Mouse (Mus musculus): ENCODE measurements at regions not wholly inside any gene's neighbourhood (a gene's known extent, or its start where the extent isn't known, plus 50 kb on each side); places are given as distances from the start of the nearest gene placed in this dataset.

DNA sequence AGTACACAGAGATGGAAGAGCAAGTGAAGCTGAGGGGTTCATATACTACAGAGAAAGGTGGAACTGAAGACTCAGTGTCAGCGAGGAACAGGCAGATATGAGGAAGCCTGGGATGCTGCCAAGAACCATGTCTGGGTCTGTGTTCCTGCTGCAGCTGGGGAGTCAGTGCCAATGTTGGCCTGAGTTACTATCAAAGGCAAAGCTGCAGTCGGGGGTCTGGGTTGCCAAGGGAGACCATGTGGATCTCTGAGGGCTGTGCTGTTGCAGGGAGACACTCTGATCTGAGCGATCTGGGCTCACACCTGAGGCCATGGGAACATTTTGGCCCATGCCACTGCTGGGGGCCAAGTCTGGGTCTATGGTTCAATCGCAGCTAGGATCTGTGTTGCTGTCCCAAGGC lies 612.5 kb upstream of the Nrsn1 start:
- no peaks in the 10 kb centered on the region for H3K27me3 ChIP-seq (ENCODE audit: poor library complexity, severe bottlenecking)
- H3K9me3 ChIP-seq = no peaks in the 10 kb centered on the region
- no peak for DNase-seq (ENCODE audit: extremely low spot score, low spot score)
- H3K4me3 ChIP-seq = no peak overlapping the region
- 0 out of 2 replicates have a peak, but pooled peaks cover 7% of the 10 kb centered on the region for H3K4me1 ChIP-seq
- no peaks in the 10 kb centered on the region for H3K36me3 ChIP-seq (replicated peaks)
- no peak overlapping the region for H3K27ac ChIP-seq
- 87% methylated on average over 4 of the region's 4 CpGs for WGBS

DNA sequence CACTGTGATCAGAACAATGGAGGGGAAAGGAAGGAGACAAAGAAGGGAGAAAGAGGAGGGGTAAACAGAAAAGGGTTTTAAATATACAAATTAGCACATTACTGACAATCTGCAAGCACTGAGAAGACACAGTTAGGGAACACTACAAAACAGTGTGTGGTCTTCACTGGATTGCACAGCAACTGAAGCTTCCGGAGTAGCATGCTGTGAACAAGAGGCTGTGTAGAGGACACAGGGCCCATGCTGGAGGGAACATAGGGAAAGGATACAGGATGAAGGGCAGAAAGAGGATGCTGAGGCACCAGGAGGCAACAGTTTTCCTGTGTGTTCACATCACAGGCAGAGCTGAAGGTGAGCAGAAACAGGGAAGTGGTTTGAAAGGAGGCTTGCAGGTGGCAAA lies 598.6 kb upstream of the Nrsn1 start:
- Histone ChIP-seq H3K9me3 (no peaks in the 10 kb centered on the region), H3K4me3 (no peak overlapping the region), H3K27me3 (ENCODE audit: poor library complexity, severe bottlenecking) (no peaks in the 10 kb centered on the region), H3K27ac (no peak overlapping the region), H3K4me1 (no peaks in the 10 kb centered on the region; the same call in 1 of the 2 replicates), H3K36me3 (replicated peaks) (no peaks in the 10 kb centered on the region)
- WGBS = 69% methylated on average over 1 of the region's 1 CpGs
- no peak for DNase-seq (ENCODE audit: extremely low spot score, low spot score)

GRCm38 (mm10) chr13:25858207-25858606 lies 587.9 kb upstream of the Nrsn1 start:
- H3K9me3 ChIP-seq = no peaks in the 10 kb centered on the region
- H3K4me1 ChIP-seq = no peaks in the 10 kb centered on the region
- no peak for DNase-seq (ENCODE audit: extremely low spot score, low spot score)
- no peak overlapping the region for H3K4me3 ChIP-seq
- no peak overlapping the region for H3K27ac ChIP-seq
- no peaks in the 10 kb centered on the region for H3K27me3 ChIP-seq (ENCODE audit: poor library complexity, severe bottlenecking)
- no peaks in the 10 kb centered on the region for H3K36me3 ChIP-seq (replicated peaks)

DNA sequence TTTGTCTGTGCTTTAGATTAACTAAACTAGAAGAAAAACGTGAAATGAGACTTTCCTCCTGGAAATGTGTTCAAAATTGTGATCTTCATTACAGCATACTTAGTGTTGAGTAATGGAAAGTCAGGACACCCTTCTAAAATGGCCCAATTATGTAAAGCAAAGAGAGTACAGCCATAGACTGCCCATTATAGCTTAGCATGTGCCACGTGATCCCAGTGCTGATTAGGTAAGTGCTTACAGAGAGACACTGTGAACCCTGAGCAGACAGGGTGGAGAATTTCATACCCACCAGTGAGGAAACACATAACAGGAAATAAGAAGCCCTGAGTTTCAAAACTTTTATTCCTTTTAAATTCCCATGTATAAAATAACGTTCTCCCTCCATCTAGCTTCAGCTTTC lies 587.3 kb upstream of the Nrsn1 start:
- Histone ChIP-seq H3K27me3 (ENCODE audit: poor library complexity, severe bottlenecking) (no peaks in the 10 kb centered on the region), H3K4me1 (no peaks in the 10 kb centered on the region), H3K9me3 (no peaks in the 10 kb centered on the region), H3K36me3 (replicated peaks) (no peaks in the 10 kb centered on the region), H3K4me3 (no peak overlapping the region), H3K27ac (no peak overlapping the region)
- DNase-seq (ENCODE audit: extremely low spot score, low spot score) = no peak
- WGBS = 82% methylated on average over 3 of the region's 3 CpGs

DNA sequence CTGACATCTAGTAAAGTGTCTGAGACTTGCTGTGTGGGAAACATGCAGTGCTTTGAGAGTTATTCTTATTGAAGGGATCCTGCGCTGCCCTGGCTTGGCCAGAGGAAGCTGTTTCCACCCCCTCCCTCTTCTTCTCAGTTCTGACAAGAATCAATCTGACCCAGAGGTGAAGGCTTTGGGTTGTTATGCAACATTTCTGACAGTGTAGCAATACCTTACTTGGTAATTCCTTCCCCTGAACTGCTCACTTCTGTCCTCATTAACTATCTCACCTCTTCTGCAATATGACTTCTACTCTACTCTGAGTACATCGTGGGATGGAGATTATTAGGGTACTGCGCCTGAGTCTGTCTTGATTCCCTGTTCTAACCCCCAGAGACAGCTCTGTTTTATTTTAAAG lies 586.8 kb upstream of the Nrsn1 start:
- no peaks in the 10 kb centered on the region for H3K4me1 ChIP-seq
- no peak overlapping the region for H3K4me3 ChIP-seq
- no peak overlapping the region for H3K27ac ChIP-seq
- DNase-seq (ENCODE audit: extremely low spot score, low spot score) = no peak
- H3K27me3 ChIP-seq (ENCODE audit: poor library complexity, severe bottlenecking) = no peaks in the 10 kb centered on the region
- H3K36me3 ChIP-seq (replicated peaks) = no peaks in the 10 kb centered on the region
- H3K9me3 ChIP-seq = no peaks in the 10 kb centered on the region
- 87% methylated on average over 3 of the region's 3 CpGs for WGBS

DNA sequence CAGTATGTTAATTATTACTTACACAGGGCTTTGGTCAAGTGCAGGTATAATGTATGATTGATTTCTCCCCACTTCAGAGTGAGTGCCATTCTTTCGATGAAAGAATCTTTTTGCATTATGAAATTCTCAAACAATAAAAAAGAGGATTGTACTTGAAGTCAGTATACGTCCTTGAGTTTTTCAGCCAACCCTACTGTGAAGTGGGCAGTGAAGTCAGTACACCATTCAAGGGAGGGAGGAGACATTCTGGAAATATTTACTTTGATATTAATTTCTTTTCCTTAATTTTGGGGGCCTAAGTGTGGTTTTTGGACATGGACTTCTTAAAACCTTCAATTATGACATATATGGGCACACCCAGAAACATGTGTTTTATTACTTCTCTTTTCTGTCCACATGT lies 586.2 kb upstream of the Nrsn1 start:
- no peaks in the 10 kb centered on the region for H3K36me3 ChIP-seq (replicated peaks)
- H3K9me3 ChIP-seq = no peaks in the 10 kb centered on the region
- H3K4me3 ChIP-seq = no peak overlapping the region
- H3K4me1 ChIP-seq = no peaks in the 10 kb centered on the region
- DNase-seq (ENCODE audit: extremely low spot score, low spot score) = no peak
- 93% methylated on average over 2 of the region's 2 CpGs for WGBS
- no peak overlapping the region for H3K27ac ChIP-seq
- no peaks in the 10 kb centered on the region for H3K27me3 ChIP-seq (ENCODE audit: poor library complexity, severe bottlenecking)

- no peak for DNase-seq (ENCODE audit: extremely low spot score, low spot score)
- Histone ChIP-seq H3K27ac (no peak overlapping the region), H3K4me3 (no peak overlapping the region)
Measured at GRCm38 (mm10) chr13:25848156-25848555, 577.9 kb upstream of the Nrsn1 start.

DNA sequence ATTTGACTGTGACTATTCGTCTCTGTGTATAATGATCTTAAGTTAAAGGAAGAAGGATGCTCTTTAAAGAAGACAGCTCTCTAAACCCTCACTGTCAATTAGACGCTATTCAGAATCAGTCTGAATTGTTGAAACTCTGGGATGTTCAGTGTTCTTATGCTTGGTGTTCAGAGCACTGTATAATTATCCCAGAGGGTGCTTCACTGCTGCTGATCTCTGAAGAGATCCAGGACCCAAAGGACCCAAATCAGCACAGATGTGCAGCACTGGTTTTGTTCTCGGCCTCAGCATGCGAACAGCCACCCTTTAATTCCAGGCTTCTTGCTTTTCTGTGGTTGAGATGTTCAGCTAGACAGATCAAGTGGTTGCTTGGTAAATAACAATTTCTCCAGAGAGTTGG lies 567.9 kb upstream of the Nrsn1 start:
- H3K27me3 ChIP-seq (ENCODE audit: poor library complexity, severe bottlenecking) = no peaks in the 10 kb centered on the region
- no peak for DNase-seq (ENCODE audit: extremely low spot score, low spot score)
- WGBS = 88% methylated on average over 4 of the region's 4 CpGs
- no peak overlapping the region for H3K27ac ChIP-seq
- no peak overlapping the region for H3K4me3 ChIP-seq
- H3K9me3 ChIP-seq = no peaks in the 10 kb centered on the region
- H3K4me1 ChIP-seq = no peaks in the 10 kb centered on the region
- H3K36me3 ChIP-seq (replicated peaks) = no peaks in the 10 kb centered on the region

More at GRCm38 (mm10) chr13:25848156-25848555, 577.9 kb upstream of the Nrsn1 start:
- no peaks in the 10 kb centered on the region for H3K9me3 ChIP-seq
- no peaks in the 10 kb centered on the region for H3K36me3 ChIP-seq (replicated peaks)
- 93% methylated on average over 4 of the region's 4 CpGs for WGBS
- no peaks in the 10 kb centered on the region for H3K4me1 ChIP-seq
- H3K27me3 ChIP-seq (ENCODE audit: poor library complexity, severe bottlenecking) = no peaks in the 10 kb centered on the region

DNA sequence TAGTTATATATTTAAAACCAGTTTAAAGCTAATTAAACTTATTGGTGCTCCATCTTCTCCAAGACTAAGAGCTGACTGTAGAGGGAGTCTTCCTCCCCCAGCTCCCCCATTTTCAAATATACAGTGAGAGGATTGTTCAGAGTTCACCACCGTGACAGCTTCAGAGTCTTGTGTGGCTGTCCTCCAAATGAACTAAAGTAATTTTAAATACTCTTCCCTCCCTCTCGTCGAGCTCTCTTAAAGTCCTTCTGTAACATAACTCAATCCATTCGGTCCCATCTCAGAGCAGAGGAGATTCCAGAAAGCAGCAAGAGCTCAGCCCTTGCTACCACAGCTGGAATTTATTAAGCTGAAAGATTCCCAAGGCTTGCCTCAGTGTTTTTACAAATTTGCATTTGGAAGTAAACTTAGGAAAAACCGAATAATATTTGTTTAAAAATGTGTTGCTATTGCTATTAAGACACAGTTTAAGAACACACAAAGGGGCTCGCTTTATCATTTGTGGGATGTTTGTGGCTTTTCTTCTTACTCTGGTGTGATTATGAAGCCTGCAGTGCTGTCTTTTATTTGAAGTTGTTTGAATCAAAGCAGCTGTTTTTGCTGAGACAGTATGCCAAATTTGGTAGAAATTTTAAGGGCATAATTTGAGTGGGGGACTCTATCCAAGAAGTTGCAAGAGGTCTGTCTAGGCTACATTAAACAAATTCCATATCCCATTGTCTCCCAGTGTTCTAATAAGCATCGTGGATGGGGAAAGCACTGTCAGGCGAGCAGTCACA lies 559.0 kb upstream of the Nrsn1 start:
- no peak overlapping the region for H3K27ac ChIP-seq
- no peaks in the 10 kb centered on the region for H3K9me3 ChIP-seq
- no peak overlapping the region for H3K4me3 ChIP-seq
- no peaks in the 10 kb centered on the region for H3K4me1 ChIP-seq
- no peaks in the 10 kb centered on the region for H3K36me3 ChIP-seq (replicated peaks)
- no peak for DNase-seq (ENCODE audit: extremely low spot score, low spot score)
- no peaks in the 10 kb centered on the region for H3K27me3 ChIP-seq (ENCODE audit: poor library complexity, severe bottlenecking)
- WGBS = 66% methylated on average over 8 of the region's 8 CpGs

DNA sequence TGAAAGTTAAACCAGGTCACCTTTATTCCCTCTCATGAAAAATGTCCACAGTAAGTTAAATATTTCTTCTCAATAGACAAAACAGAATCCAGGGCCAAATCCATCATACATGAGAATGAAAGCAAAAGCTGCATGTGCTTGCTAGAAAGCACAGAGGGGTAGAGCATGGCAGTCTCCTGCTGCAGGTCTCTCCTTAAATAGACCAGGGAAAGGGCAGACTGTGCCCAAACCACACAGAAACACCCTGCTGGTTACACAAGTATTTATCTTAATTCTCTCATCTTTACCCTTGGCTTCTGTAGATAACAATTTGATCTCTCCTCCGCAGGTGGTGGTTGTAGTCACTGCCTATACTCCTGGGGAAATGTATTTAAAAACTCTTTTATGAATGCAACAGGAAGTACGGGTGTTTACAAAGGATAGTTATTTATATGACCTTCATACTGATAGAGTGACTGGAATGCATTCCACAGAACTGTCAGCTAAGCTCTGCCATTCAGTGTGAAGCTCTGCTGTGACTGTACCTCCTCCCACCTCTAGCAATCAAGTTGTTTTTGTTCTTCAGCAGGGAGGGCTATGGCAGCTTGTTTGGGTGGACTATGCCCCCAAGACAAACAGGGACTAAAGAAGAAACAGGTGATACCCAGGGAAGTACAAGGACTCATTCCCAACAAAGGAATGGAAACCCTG lies 538.4 kb upstream of the Nrsn1 start:
- DNase-seq (ENCODE audit: extremely low spot score, low spot score) = no peak
- H3K4me3 ChIP-seq = no peak overlapping the region
- WGBS = 88% methylated on average over 2 of the region's 2 CpGs
- no peaks in the 10 kb centered on the region for H3K9me3 ChIP-seq
- no peaks in the 10 kb centered on the region for H3K27me3 ChIP-seq (ENCODE audit: poor library complexity, severe bottlenecking)
- H3K4me1 ChIP-seq = no peaks in the 10 kb centered on the region
- no peaks in the 10 kb centered on the region for H3K36me3 ChIP-seq (replicated peaks)
- no peak overlapping the region for H3K27ac ChIP-seq

DNA sequence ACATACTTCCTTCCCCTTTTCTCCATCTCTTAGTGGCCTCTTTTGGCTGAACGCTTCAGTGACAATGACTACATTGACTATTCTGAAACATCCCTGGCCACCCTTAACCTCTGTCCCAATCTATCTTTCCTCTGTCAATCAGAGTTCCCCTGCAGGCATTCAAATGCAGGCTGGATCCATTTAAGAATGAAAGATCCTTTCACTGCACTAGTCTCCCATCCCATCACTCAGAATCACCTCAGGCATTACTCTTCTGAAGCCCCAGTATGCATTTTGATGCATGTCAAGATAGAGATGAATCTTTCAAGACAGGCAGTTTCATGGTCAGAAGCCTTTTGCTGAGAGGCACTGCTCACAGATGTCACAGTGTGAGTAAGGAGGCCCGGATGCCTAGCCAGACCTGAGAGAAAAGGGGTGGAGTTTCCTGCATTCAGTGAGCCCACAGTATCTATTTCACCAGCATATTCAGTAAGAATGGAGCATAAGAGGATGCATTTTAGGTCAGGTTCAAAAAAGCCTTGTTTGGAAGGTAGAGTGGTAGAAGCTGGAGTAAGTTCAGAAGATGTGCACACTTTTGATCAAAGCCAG lies 523.0 kb upstream of the Nrsn1 start:
- no peak for DNase-seq (ENCODE audit: extremely low spot score, low spot score)

DNA sequence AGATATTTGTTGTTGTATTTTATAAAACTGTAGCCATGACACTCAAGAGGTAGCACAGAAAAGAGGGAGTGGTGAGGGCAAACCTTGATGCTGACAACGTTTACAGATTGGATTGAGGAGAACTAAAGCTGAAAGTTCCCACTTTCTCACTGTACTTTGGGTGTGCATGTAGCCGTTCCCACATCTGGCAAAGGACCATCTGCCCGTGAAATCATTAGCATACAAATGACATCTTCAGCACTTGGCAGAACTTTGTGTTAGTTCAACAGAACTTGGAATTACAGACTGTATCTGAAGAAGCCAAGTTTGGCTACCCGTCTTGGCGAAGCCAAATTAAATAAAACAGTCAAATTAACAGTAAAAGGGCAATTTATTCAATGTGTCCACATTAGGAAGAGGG lies 510.9 kb upstream of the Nrsn1 start:
- WGBS = 87% methylated on average over 5 of the region's 5 CpGs

More for the DNA sequence above, 523.0 kb upstream of the Nrsn1 start:
- Histone ChIP-seq H3K4me3 (no peak overlapping the region), H3K27me3 (ENCODE audit: poor library complexity, severe bottlenecking) (no peaks in the 10 kb centered on the region), H3K36me3 (replicated peaks) (no peaks in the 10 kb centered on the region), H3K9me3 (no peaks in the 10 kb centered on the region), H3K4me1 (peaks cover 7% of the 10 kb centered on the region; the same call in 1 of the 2 replicates), H3K27ac (no peak overlapping the region)
- 58% methylated on average over 2 of the region's 2 CpGs for WGBS

GRCm38 (mm10) chr13:25777706-25778105 lies 507.4 kb upstream of the Nrsn1 start:
- Histone ChIP-seq H3K4me1 (no peaks in the 10 kb centered on the region), H3K4me3 (no peak overlapping the region), H3K36me3 (replicated peaks) (no peaks in the 10 kb centered on the region), H3K27ac (no peak overlapping the region), H3K27me3 (ENCODE audit: poor library complexity, severe bottlenecking) (no peaks in the 10 kb centered on the region), H3K9me3 (no peaks in the 10 kb centered on the region)
- WGBS = 90% methylated on average over 3 of the region's 3 CpGs
- no peak for DNase-seq (ENCODE audit: extremely low spot score, low spot score)

More for the DNA sequence above, 510.9 kb upstream of the Nrsn1 start:
- no peak for DNase-seq (ENCODE audit: extremely low spot score, low spot score)
- no peaks in the 10 kb centered on the region for H3K9me3 ChIP-seq
- H3K4me3 ChIP-seq = no peak overlapping the region
- no peak overlapping the region for H3K27ac ChIP-seq
- no peaks in the 10 kb centered on the region for H3K4me1 ChIP-seq
- H3K27me3 ChIP-seq (ENCODE audit: poor library complexity, severe bottlenecking) = no peaks in the 10 kb centered on the region
- no peaks in the 10 kb centered on the region for H3K36me3 ChIP-seq (replicated peaks)

All from forebrain, embryonic 10.5 days (tissue).